Mouse (Mus musculus): ENCODE results near the gene Ankrd60. TPM values are rescaled to one million over a fixed set of nuclear protein-coding genes. Genes with fewer than 3 reads are reported as not detected.

Gene Ankrd60
- not detected in 2 replicates for polyA plus RNA-seq (2012; rRNA removed; ENCODE audit: low replicate concordance)

GRCm38 (mm10) chr2:173577669-173578557 lies at the start of gene Ankrd60:
TSS of gene Ankrd60 (minus strand) at chr2:173578365.

GRCm38 (mm10) chr2:173522376-173522775 lies 55.8 kb downstream of the Ankrd60 start, which contains the start of gene 1700021F07Rik:
TSS of gene 1700021F07Rik (plus strand) at chr2:173522586.

Other genes starting within 250 kb of the Ankrd60 start
- gene 1700021F07Rik, start 55.8 kb downstream of the Ankrd60 start, polyA plus RNA-seq (2012; rRNA removed; ENCODE audit: low replicate concordance): not detected in 2 replicates
- gene Rab22a, start 81.4 kb upstream of the Ankrd60 start, polyA plus RNA-seq (2012; rRNA removed; ENCODE audit: low replicate concordance): 11.3 and 20.3 TPM in 2 replicates
- not detected in 2 replicates for gene 1700010B08Rik, start 141.1 kb upstream of the Ankrd60 start, polyA plus RNA-seq (2012; rRNA removed; ENCODE audit: low replicate concordance)
- gene Vapb, start 159.1 kb upstream of the Ankrd60 start, polyA plus RNA-seq (2012; rRNA removed; ENCODE audit: low replicate concordance): 19.0 and 25.5 TPM in 2 replicates

Measured in subcutaneous adipose tissue, adult 2 months (tissue).